ENCODE assay signal across 16 mouse cellular contexts in genomic region chr11:49841886-49842285, GRCm38 (mm10). TPM values are rescaled to one million over a fixed set of nuclear protein-coding genes. Genes with fewer than 3 reads are reported as not detected.
"Had no signal": no experiment of that assay in that cellular context is flagged by ENCODE, and none has a peak within 500 bp of the region (broad histone marks: within the 10 kb centered on the region; RNA-seq: fewer than 3 reads in every experiment).

No protein-coding gene starts in this region.

- H3K4me3 ChIP-seq: kidney, embryonic 15.5 days; liver, embryonic 13.5 days; midbrain, embryonic 12.5 days; midbrain, embryonic 15.5 days; neural tube, embryonic 13.5 days had no signal

- H3K4me2 ChIP-seq: kidney, embryonic 15.5 days; liver, embryonic 13.5 days; lung, embryonic 14.5 days; midbrain, embryonic 12.5 days; midbrain, embryonic 15.5 days; neural tube, embryonic 13.5 days had no signal

- H3K9me3 ChIP-seq: kidney, embryonic 15.5 days; liver, embryonic 13.5 days; midbrain, embryonic 12.5 days; midbrain, embryonic 15.5 days; neural tube, embryonic 13.5 days had no signal

- H3K36me3 ChIP-seq: liver, embryonic 13.5 days; midbrain, embryonic 12.5 days; midbrain, embryonic 15.5 days; neural tube, embryonic 13.5 days had no signal

- ATAC-seq: lung, postnatal 0 days; midbrain, embryonic 15.5 days had no signal

- H3K9ac ChIP-seq: kidney, embryonic 15.5 days; liver, embryonic 13.5 days; lung, embryonic 14.5 days; midbrain, embryonic 12.5 days; midbrain, embryonic 15.5 days; neural tube, embryonic 13.5 days had no signal

- DNase-seq: kidney, adult 2 months; kidney, postnatal 10 days; kidney, postnatal 4 days; left cerebral cortex, postnatal 4 days; liver, embryonic 13.5 days; lung, embryonic 14.5 days; thymus, adult 18-20 months; thymus, postnatal 36 days had no signal

- H3K27ac ChIP-seq: kidney, embryonic 15.5 days; liver, embryonic 13.5 days; macrophage; midbrain, embryonic 12.5 days; midbrain, embryonic 15.5 days; neural tube, embryonic 13.5 days had no signal

- H3K27me3 ChIP-seq: kidney, embryonic 15.5 days; liver, embryonic 13.5 days; midbrain, embryonic 12.5 days; midbrain, embryonic 15.5 days; neural tube, embryonic 13.5 days had no signal

RNA-seq across cellular contexts. Expression of gene Gfpt2, which starts 47.9 kb away (rescaled TPM):
- total RNA-seq: neutrophil, adult 5-6 weeks had no signal
- polyA plus RNA-seq: macrophage had no signal

RNA-seq across cellular contexts. Expression of gene Rasgef1c, which starts 59.7 kb away (rescaled TPM):
- total RNA-seq: neutrophil, adult 5-6 weeks had no signal
- polyA plus RNA-seq: liver, embryonic 13.5 days; liver, embryonic 16.5 days; lung, postnatal 0 days; macrophage had no signal
